Mouse (Mus musculus) embryonic facial prominence, embryonic 14.5 days (tissue): ENCODE data around the gene 4930469K13Rik. TPM values are rescaled to one million over a fixed set of nuclear protein-coding genes. Genes with fewer than 3 reads are reported as not detected.

ENCODE experiments used
- ATAC-seq: fragments of 200-750 bp; cut with Nextera tagmentation; 2 replicates; pipeline ENCODE4 v1.8.0; 2017; ENCODE audit warnings: low read depth, moderate number of reproducible peaks, moderate TSS enrichment
- DNase-seq: peaks from one replicate; pipeline ENCODE4 v3.0.0-alpha.2; 2015; ENCODE audit warnings: low spot score
- H3K27ac ChIP-seq: fragments of 300-500 bp; sonication (generic); replicated peaks from 2 replicates; pipeline ENCODE4 v1.5.1; 2014; ENCODE audit warnings: low read depth, mild to moderate bottlenecking, low read length, moderate library complexity
- H3K27me3 ChIP-seq: fragments of 300-500 bp; sonication (generic); replicated peaks from 2 replicates; pipeline ENCODE4 v1.6.1; 2014; ENCODE audit warnings: low read length; ENCODE audit not compliant: control insufficient read depth, insufficient read depth
- H3K36me3 ChIP-seq: fragments of 300-500 bp; sonication (generic); 2 replicates; pipeline ENCODE4 v1.6.1; 2014; ENCODE audit warnings: low read length, mixed read lengths; ENCODE audit not compliant: control insufficient read depth, insufficient read depth
- H3K4me1 ChIP-seq: fragments of 300-500 bp; sonication (generic); 2 replicates; pipeline ENCODE4 v1.6.1; 2014; ENCODE audit warnings: antibody characterized with exemption, low read length; ENCODE audit not compliant: control insufficient read depth, insufficient read depth
- H3K4me2 ChIP-seq: fragments of 300-500 bp; sonication (generic); 2 replicates; pipeline ENCODE4 v1.6.1; 2014; ENCODE audit warnings: low read depth, mild to moderate bottlenecking, low read length, moderate library complexity, mixed read lengths
- H3K4me3 ChIP-seq: fragments of 300-500 bp; sonication (generic); 2 replicates; pipeline ENCODE4 v1.5.1; 2014; ENCODE audit warnings: low read depth, mild to moderate bottlenecking, low read length
- H3K9ac ChIP-seq: fragments of 300-500 bp; sonication (generic); 2 replicates; pipeline ENCODE4 v1.6.1; 2014; ENCODE audit warnings: low read depth, mild to moderate bottlenecking, low read length, moderate library complexity, mixed read lengths
- H3K9me3 ChIP-seq: fragments of 300-500 bp; sonication (generic); 2 replicates; pipeline ENCODE4 v1.6.1; 2016; ENCODE audit warnings: low read length; ENCODE audit not compliant: control insufficient read depth
- WGBS: fragments of 180-500 bp; shearing (Covaris S2); extraction: QIAGEN DNeasy Blood & Tissue Kit; methylation state at CpG from one replicate; pipeline ENCODE4 v1.1.7; 2014; 5-methylcytosine and 5-hydroxymethylcytosine counted together
- polyA plus RNA-seq: library from polyadenylated mRNA; unstranded; fragments of >200 nt; fragmentation: Nextera tagmentation; extraction: Ambion mirVana; gene quantifications from 2 replicates; pipeline ENCODE4 v1.2.1, GENCODE M21; 2014

The 4930469K13Rik gene
- polyA plus RNA-seq, 1 experiment from 2014 or later: 0.72 TPM

GRCm38 (mm10) chr11:34001938-34002592, 96.3 kb downstream of the 4930469K13Rik start:
- Histone ChIP-seq H3K36me3 (no peaks in the 10 kb centered on the region), H3K4me1 (no peaks in the 10 kb centered on the region), H3K27me3 (no peaks in the 10 kb centered on the region), H3K4me3 (no peak overlapping the region), H3K9me3 (no peaks in the 10 kb centered on the region), H3K4me2 (no peak overlapping the region), H3K27ac (no peak overlapping the region), H3K9ac (no peak overlapping the region)
- WGBS: 6% methylated on average over 5 of the region's 5 CpGs
- ATAC-seq (no peak), DNase-seq (peak; percentile 33)

- no peak overlapping the region for H3K27ac ChIP-seq
- no peak overlapping the region for H3K4me3 ChIP-seq
- no peak overlapping the region for H3K4me2 ChIP-seq
- H3K27me3 ChIP-seq: no peaks in the 10 kb centered on the region
- no peak overlapping the region for H3K9ac ChIP-seq
- no peaks in the 10 kb centered on the region for H3K4me1 ChIP-seq
- ATAC-seq (no peak), DNase-seq (no peak)
- H3K36me3 ChIP-seq: no peaks in the 10 kb centered on the region
- no peaks in the 10 kb centered on the region for H3K9me3 ChIP-seq
- WGBS: 83% methylated on average over 3 of the region's 3 CpGs
These were observed 97.9 kb downstream of the 4930469K13Rik start for GRCm38 (mm10) chr11:34000416-34000815.

GRCm38 (mm10) chr11:33998244-33998643, 100.1 kb downstream of the 4930469K13Rik start:
- Histone ChIP-seq H3K27ac (no peak overlapping the region), H3K4me1 (no peaks in the 10 kb centered on the region), H3K4me3 (no peak overlapping the region), H3K4me2 (no peak overlapping the region), H3K9me3 (no peaks in the 10 kb centered on the region), H3K9ac (no peak overlapping the region), H3K27me3 (0 out of 2 replicates have a peak, but pooled peaks cover 3% of the 10 kb centered on the region), H3K36me3 (no peaks in the 10 kb centered on the region)
- ATAC-seq (no peak), DNase-seq (no peak)
- 52% methylated on average over 10 of the region's 10 CpGs for WGBS

GRCm38 (mm10) chr11:33993496-33993895, 104.9 kb downstream of the 4930469K13Rik start:
- H3K27ac ChIP-seq: no peak overlapping the region
- no peak overlapping the region for H3K4me3 ChIP-seq
- H3K36me3 ChIP-seq: no peaks in the 10 kb centered on the region
- ATAC-seq (no peak), DNase-seq (no peak)
- no peaks in the 10 kb centered on the region for H3K9me3 ChIP-seq
- 0 out of 2 replicates have a peak, but pooled peaks cover 3% of the 10 kb centered on the region for H3K27me3 ChIP-seq
- peaks cover 5% of the 10 kb centered on the region; the same call in 1 of the 2 replicates for H3K4me1 ChIP-seq
- peak overlapping the region; percentile 38; the same call in 1 of the 2 replicates for H3K4me2 ChIP-seq
- no peak overlapping the region for H3K9ac ChIP-seq
- whole genome bisulfite sequencing: 60% methylated on average over 5 of the region's 5 CpGs

- peak within 1 kb of the TSS; percentile 38 for H3K4me2 ChIP-seq
- no peak within 1 kb of the TSS for H3K9ac ChIP-seq
- no peaks in the 10 kb centered on the region for H3K36me3 ChIP-seq
- ATAC-seq (peak; percentile 44), DNase-seq (peak; percentile 26)
- no peak within 1 kb of the TSS for H3K4me3 ChIP-seq
- no peaks in the 10 kb centered on the region for H3K9me3 ChIP-seq
- H3K27me3 ChIP-seq: 0 out of 2 replicates have a peak, but pooled peaks cover 3% of the 10 kb centered on the region
- H3K27ac ChIP-seq: no peak within 1 kb of the TSS
- WGBS: 8% methylated on average over 12 of the region's 12 CpGs
- H3K4me1 ChIP-seq: peaks cover 5% of the 10 kb centered on the region; the same call in 1 of the 2 replicates
These were observed 105.4 kb downstream of the 4930469K13Rik start, which contains the start of gene Kcnip1 for GRCm38 (mm10) chr11:33992938-33993337. TSS of gene Kcnip1 (minus strand) at chr11:33993152.

GRCm38 (mm10) chr11:33990002-33990401, 108.4 kb downstream of the 4930469K13Rik start:
- Histone ChIP-seq H3K4me2 (no peak overlapping the region), H3K36me3 (no peaks in the 10 kb centered on the region), H3K27ac (no peak overlapping the region), H3K4me1 (peaks cover 5% of the 10 kb centered on the region; the same call in 1 of the 2 replicates), H3K9me3 (no peaks in the 10 kb centered on the region), H3K4me3 (no peak overlapping the region), H3K9ac (no peak overlapping the region), H3K27me3 (0 out of 2 replicates have a peak, but pooled peaks cover 3% of the 10 kb centered on the region)
- ATAC-seq (no peak), DNase-seq (no peak)
- WGBS: 86% methylated on average over 5 of the region's 5 CpGs

- WGBS: 78% methylated on average over 2 of the region's 2 CpGs
- Histone ChIP-seq H3K4me3 (no peak overlapping the region), H3K4me2 (no peak overlapping the region), H3K4me1 (no peaks in the 10 kb centered on the region), H3K9ac (no peak overlapping the region), H3K27me3 (no peaks in the 10 kb centered on the region), H3K9me3 (no peaks in the 10 kb centered on the region), H3K27ac (no peak overlapping the region), H3K36me3 (no peaks in the 10 kb centered on the region)
- no peak for ATAC-seq
- DNase-seq: no peak
These were observed 111.8 kb downstream of the 4930469K13Rik start for GRCm38 (mm10) chr11:33986525-33986924.

GRCm38 (mm10) chr11:33980146-33980545, 118.2 kb downstream of the 4930469K13Rik start:
- no peak for ATAC-seq
- no peaks in the 10 kb centered on the region for H3K4me1 ChIP-seq
- WGBS: 48% methylated on average over 4 of the region's 4 CpGs
- H3K9ac ChIP-seq: no peak overlapping the region
- H3K27me3 ChIP-seq: no peaks in the 10 kb centered on the region
- no peak overlapping the region for H3K4me3 ChIP-seq
- H3K36me3 ChIP-seq: no peaks in the 10 kb centered on the region
- no peaks in the 10 kb centered on the region for H3K9me3 ChIP-seq
- no peak overlapping the region for H3K4me2 ChIP-seq
- H3K27ac ChIP-seq: no peak overlapping the region
- DNase-seq: no peak

GRCm38 (mm10) chr11:33975121-33975520, 123.2 kb downstream of the 4930469K13Rik start:
- Histone ChIP-seq H3K9me3 (no peaks in the 10 kb centered on the region), H3K9ac (no peak overlapping the region), H3K27me3 (no peaks in the 10 kb centered on the region), H3K27ac (no peak overlapping the region), H3K4me3 (no peak overlapping the region), H3K4me1 (no peaks in the 10 kb centered on the region), H3K36me3 (no peaks in the 10 kb centered on the region), H3K4me2 (no peak overlapping the region)
- WGBS: 79% methylated on average over 2 of the region's 2 CpGs
- DNase-seq (no peak), ATAC-seq (no peak)
